Mouse (Mus musculus) hindbrain, embryonic 14.5 days (tissue): ENCODE data around the gene Olfr1495. TPM values are rescaled to one million over a fixed set of nuclear protein-coding genes. Genes with fewer than 3 reads are reported as not detected.
"Not testable (repeated sequence)": the region's sequence is repeated elsewhere in the genome, so short reads cannot be mapped to it uniquely, and the experiment has no call there.

ENCODE experiments used
- ATAC-seq: fragments of 200-750 bp; cut with Nextera tagmentation; 2 replicates; pipeline ENCODE4 v1.8.0; 2017; ENCODE audit warnings: moderate number of reproducible peaks, mild to moderate bottlenecking, moderate TSS enrichment, moderate library complexity; ENCODE audit not compliant: low FRiP score
- DNase-seq: peaks from one replicate; pipeline ENCODE4 v3.0.0-alpha.2; 2015; ENCODE audit warnings: low spot score
- H3K27ac ChIP-seq: fragments of 300-500 bp; sonication (generic); 2 replicates; pipeline ENCODE4 v1.5.1; 2014; ENCODE audit warnings: mild to moderate bottlenecking, moderate library complexity
- H3K27me3 ChIP-seq: fragments of 300-500 bp; sonication (generic); 2 replicates; pipeline ENCODE4 v1.6.1; 2014; ENCODE audit warnings: mild to moderate bottlenecking, low read length, mixed read lengths; ENCODE audit not compliant: control insufficient read depth, insufficient read depth
- H3K36me3 ChIP-seq: fragments of 300-500 bp; sonication (generic); replicated peaks from 2 replicates; pipeline ENCODE4 v1.6.1; 2014; ENCODE audit not compliant: control insufficient read depth, insufficient read depth
- H3K4me1 ChIP-seq: fragments of 300-500 bp; sonication (generic); replicated peaks from 2 replicates; pipeline ENCODE4 v1.6.1; 2014; ENCODE audit warnings: antibody characterized with exemption, low read length, mixed read lengths; ENCODE audit not compliant: control insufficient read depth, insufficient read depth
- H3K4me2 ChIP-seq: fragments of 300-500 bp; sonication (generic); replicated peaks from 2 replicates; pipeline ENCODE4 v1.6.1; 2014; ENCODE audit warnings: mild to moderate bottlenecking, moderate library complexity
- H3K4me3 ChIP-seq: fragments of 300-500 bp; sonication (generic); replicated peaks from 2 replicates; pipeline ENCODE4 v1.5.1; 2014; ENCODE audit warnings: mild to moderate bottlenecking, low read length
- H3K9ac ChIP-seq: fragments of 300-500 bp; sonication (generic); 2 replicates; pipeline ENCODE4 v1.6.1; 2014
- H3K9me3 ChIP-seq: fragments of 300-500 bp; sonication (generic); 2 replicates; pipeline ENCODE4 v1.6.1; 2016; ENCODE audit warnings: low read length; ENCODE audit not compliant: control insufficient read depth
- whole genome bisulfite sequencing: fragments of 180-500 bp; shearing (Covaris S2); extraction: QIAGEN DNeasy Blood & Tissue Kit; methylation state at CpG from one replicate; pipeline ENCODE4 v1.1.7; 2014; 5-methylcytosine and 5-hydroxymethylcytosine counted together
- polyA plus RNA-seq: library from polyadenylated mRNA; unstranded; fragments of >200 nt; fragmentation: Nextera tagmentation; extraction: Ambion mirVana; gene quantifications from 2 replicates; pipeline ENCODE4 v1.2.1, GENCODE M21; 2014

The Olfr1495 gene
- not detected in 2 replicates for polyA plus RNA-seq

DNA sequence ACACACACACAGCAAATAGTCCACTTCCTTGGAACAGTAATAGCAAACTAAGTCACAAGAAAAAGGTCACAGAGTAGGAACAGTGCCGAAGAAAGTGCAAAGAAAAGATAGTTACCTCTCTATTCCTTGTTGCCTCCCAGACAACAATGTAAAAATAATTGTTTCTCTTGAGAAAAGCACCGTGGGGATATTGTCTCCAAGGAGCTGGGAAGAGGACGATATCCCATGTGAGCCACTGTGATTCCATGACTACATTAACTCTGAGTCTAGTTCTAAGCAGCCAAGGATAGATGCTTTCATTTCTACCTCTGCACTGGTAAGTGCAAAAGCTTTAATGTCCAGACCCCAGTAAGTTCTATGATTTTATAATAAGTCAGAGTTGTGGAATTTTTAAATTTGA is at the start of gene Olfr1495:
Gene Olfr1495 (plus strand): TSS at position 301 of the 400 bp plus-strand sequence.
- Histone ChIP-seq H3K4me3 (no peak within 1 kb of the TSS), H3K9ac (no peak within 1 kb of the TSS), H3K4me1 (no peaks in the 10 kb centered on the region), H3K36me3 (no peaks in the 10 kb centered on the region), H3K4me2 (no peak within 1 kb of the TSS), H3K27ac (no peak within 1 kb of the TSS), H3K27me3 (no peaks in the 10 kb centered on the region), H3K9me3 (no peaks in the 10 kb centered on the region)
- DNase-seq (no peak), ATAC-seq (no peak)
- WGBS = 86% methylated on average over 3 of the region's 3 CpGs

DNA sequence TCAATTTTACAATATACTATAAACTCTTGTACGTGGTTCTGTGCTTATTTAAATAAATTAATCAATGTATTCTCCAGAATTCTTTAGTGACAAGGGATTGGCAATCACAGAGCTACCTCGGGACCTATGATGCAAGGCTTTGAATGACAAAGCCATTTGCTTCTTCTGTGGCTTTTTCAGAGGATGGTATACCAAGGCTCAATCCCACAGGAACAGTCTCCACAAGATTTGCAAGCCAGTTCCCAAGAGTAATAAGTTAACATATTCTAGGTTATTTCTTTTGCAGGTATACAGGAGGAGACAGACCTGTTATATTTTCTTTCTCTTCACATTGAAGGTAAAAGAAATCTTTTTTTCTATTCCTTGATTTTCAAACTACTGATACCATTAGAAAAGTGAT is 41.4 kb upstream of the Olfr1495 start, which contains the start of gene Olfr1493-ps1:
Gene Olfr1493-ps1 (plus strand): TSS at position 301 of the 400 bp plus-strand sequence.
- Histone ChIP-seq H3K27ac (no peak within 1 kb of the TSS), H3K4me2 (no peak within 1 kb of the TSS), H3K9ac (no peak within 1 kb of the TSS), H3K9me3 (0 out of 2 replicates have a peak, but pooled peaks cover 2% of the 10 kb centered on the region), H3K4me3 (no peak within 1 kb of the TSS), H3K4me1 (no peaks in the 10 kb centered on the region), H3K36me3 (no peaks in the 10 kb centered on the region), H3K27me3 (no peaks in the 10 kb centered on the region)
- WGBS = 66% methylated on average over 2 of the region's 2 CpGs
- no peak for DNase-seq
- ATAC-seq = no peak

DNA sequence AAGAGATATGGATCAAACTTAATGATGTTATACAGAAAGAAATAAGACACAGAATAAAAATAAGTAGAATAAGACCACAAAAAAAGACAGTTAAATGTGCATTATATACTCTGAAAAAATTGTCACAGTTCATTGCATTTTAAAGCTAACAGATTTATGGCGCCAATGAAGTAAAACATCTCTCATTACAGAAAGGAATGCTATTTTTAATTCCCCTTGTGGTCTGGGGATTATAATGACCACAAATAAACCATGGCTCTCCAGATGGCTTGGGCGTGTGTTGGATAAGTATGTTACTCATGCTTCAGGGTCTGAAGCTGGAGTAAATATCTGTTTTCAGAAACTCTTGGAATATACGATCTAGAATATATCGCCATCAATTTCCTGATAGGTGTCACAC is 25.0 kb upstream of the Olfr1495 start, which contains the start of gene Olfr1494:
Gene Olfr1494 (plus strand): TSS at position 301 of the 400 bp plus-strand sequence.
- H3K9ac ChIP-seq = no peak within 1 kb of the TSS
- no peak for DNase-seq
- H3K4me2 ChIP-seq = no peak within 1 kb of the TSS
- 94% methylated on average over 4 of the region's 4 CpGs for WGBS
- H3K4me1 ChIP-seq = no peaks in the 10 kb centered on the region
- no peak within 1 kb of the TSS for H3K27ac ChIP-seq
- H3K4me3 ChIP-seq = no peak within 1 kb of the TSS
- H3K27me3 ChIP-seq = no peaks in the 10 kb centered on the region
- no peaks in the 10 kb centered on the region for H3K36me3 ChIP-seq
- ATAC-seq = no peak
- no peaks in the 10 kb centered on the region for H3K9me3 ChIP-seq

DNA sequence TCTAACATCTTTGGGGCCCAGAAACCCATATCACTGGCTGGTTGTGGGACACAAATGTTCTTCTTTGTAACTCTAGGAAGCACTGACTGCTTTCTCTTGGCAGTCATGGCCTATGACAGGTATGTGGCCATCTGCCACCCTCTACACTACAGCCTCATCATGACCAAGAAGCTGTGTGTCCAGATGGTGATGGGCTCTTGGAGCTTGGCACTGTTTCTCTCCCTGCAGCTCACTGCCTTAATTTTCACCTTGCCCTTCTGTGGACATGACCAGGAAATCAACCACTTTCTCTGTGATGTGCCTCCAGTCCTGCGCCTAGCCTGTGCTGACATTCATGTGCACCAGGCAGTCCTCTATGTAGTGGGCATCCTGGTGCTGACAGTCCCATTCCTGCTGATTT is 15.0 kb upstream of the Olfr1495 start:
- Histone ChIP-seq H3K4me3 (no peak overlapping the region), H3K36me3 (no peaks in the 10 kb centered on the region), H3K9me3 (no peaks in the 10 kb centered on the region), H3K27ac (no peak overlapping the region), H3K9ac (no peak overlapping the region), H3K4me1 (no peaks in the 10 kb centered on the region), H3K4me2 (no peak overlapping the region), H3K27me3 (no peaks in the 10 kb centered on the region)
- DNase-seq (no peak), ATAC-seq (no peak)
- WGBS = 92% methylated on average over 1 of the region's 1 CpGs

DNA sequence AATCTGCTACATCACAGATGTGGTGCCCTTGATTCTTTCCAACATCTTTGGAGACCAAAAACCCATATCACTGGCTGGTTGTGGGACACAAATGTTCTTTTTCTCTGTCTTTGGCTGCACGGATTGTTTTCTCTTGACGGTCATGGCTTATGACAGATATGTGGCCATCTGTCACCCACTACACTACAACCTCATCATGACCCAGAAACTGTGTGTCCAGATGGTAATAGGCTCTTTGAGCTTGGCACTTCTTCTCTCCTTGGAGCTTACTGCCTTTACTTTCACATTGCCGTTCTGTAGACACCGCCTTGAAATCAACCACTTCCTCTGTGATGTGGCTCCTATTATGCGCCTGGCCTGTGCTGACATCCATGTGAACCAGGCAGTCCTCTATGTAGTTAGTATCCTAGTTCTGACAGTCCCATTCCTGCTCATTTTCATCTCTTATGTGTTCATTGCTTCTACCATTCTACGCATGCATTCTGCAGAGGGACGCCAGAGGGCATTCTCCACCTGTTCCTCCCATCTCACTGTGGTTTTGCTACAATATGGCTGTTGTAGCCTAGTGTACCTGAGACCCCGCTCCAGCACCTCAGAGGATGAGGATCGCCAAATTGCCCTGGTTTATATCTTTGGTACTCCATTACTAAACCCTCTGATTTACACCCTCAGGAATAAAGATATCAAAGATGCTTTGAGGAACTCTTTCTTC is 4.3 kb downstream of the Olfr1495 start:
- Histone ChIP-seq H3K36me3 (no peaks in the 10 kb centered on the region), H3K27me3 (no peaks in the 10 kb centered on the region), H3K4me1 (no peaks in the 10 kb centered on the region), H3K4me2 (no peak overlapping the region), H3K9me3 (no peaks in the 10 kb centered on the region), H3K27ac (no peak overlapping the region), H3K4me3 (no peak overlapping the region), H3K9ac (no peak overlapping the region)
- ATAC-seq (no peak), DNase-seq (no peak)
- WGBS = 89% methylated on average over 9 of the region's 9 CpGs

DNA sequence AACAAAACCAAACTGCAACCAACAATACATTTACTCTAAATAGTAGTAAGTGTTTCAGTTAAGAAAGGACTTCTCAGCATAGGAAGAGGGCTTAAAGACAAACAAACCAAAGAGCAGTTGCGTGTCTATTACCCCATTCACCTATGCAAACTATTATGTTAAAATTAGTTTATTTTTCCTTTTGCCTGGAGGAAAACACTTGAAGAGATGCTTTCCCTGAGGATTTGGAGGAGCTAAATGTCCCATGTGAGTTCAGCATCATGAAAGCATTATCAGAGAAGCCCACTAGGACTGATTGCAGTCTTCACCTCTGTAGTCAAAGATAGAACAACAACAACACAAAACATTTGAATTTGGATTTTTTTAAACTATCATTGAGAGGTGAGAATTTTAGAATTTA is 13.2 kb downstream of the Olfr1495 start, which contains the start of gene Olfr1496:
Gene Olfr1496 (plus strand): TSS at position 301 of the 400 bp plus-strand sequence.
- Histone ChIP-seq H3K9ac (no peak within 1 kb of the TSS), H3K36me3 (no peaks in the 10 kb centered on the region), H3K4me1 (no peaks in the 10 kb centered on the region), H3K9me3 (no peaks in the 10 kb centered on the region), H3K27me3 (no peaks in the 10 kb centered on the region), H3K27ac (no peak within 1 kb of the TSS), H3K4me3 (no peak within 1 kb of the TSS), H3K4me2 (no peak within 1 kb of the TSS)
- ATAC-seq (no peak), DNase-seq (no peak)
- 94% methylated on average over 1 of the region's 1 CpGs for WGBS

DNA sequence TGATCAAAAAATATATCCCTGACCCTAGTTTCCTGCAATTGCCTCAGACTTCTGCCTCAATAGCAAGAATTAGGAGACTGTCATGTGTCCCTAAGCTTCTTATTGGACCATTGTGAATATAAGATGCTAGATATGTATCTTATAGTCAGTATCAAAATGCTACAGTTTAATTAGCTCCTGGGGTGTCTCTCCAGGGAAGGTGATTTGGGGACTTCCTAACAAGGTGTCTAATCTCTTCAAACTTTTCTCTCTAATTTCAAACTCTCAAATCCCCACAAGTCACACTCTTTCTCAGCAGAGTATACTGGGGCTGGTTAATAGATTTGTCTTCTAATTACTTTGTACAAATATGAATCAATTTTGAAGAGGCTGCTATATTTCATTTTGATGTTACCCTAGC is 33.7 kb downstream of the Olfr1495 start, which contains the start of gene Olfr1497:
Gene Olfr1497 (minus strand): TSS at position 101 of the 400 bp plus-strand sequence.
- Histone ChIP-seq H3K9ac (no peak within 1 kb of the TSS), H3K9me3 (no peaks in the 10 kb centered on the region), H3K4me1 (no peaks in the 10 kb centered on the region), H3K27me3 (no peaks in the 10 kb centered on the region), H3K4me2 (no peak within 1 kb of the TSS), H3K36me3 (no peaks in the 10 kb centered on the region), H3K27ac (no peak within 1 kb of the TSS), H3K4me3 (no peak within 1 kb of the TSS)
- ATAC-seq (no peak), DNase-seq (no peak)

DNA sequence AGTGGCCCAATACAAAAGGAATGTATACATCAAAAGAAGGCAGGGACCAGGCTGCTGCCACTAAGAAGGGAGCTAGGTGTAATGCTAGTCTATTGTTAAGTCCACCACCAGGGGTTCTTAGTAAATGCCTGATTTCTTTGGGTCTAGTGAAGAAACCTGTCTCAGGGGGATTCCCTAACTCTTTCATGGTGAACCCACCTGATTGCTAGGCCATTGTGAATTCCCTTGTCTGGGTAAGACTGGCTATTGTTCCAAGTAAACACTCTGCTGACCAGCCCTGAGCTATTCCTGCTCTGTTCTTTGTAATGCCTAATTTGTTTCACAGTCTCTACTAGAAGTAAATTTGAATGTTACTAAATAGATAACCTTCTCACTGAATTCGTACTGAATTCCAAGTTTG is 41.1 kb downstream of the Olfr1495 start:
- not testable (repeated sequence) for ATAC-seq, DNase-seq, H3K27ac ChIP-seq, H3K4me3 ChIP-seq, H3K9me3 ChIP-seq, H3K27me3 ChIP-seq, H3K4me1 ChIP-seq, H3K36me3 ChIP-seq, H3K9ac ChIP-seq, H3K4me2 ChIP-seq
- WGBS = 60% methylated on average over 1 of the region's 1 CpGs

DNA sequence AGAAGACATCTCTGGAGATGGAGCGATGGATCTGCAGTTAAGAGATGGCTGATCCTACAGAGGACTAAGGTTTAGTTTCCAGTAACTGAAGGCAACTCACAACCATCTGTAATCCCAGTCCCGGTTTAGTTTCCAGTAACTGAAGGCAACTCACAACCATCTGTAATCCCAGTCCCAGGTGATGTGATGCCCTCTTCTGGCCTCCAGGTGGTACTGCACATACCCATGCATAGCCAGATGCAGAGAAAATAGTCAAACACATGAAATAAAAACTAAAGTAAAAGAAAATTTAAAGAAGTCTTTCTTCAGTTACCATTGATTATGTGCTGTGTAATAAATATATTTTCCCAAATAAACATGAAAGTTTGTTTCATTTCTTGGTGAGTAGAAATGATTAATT is 48.4 kb downstream of the Olfr1495 start:
- H3K36me3 ChIP-seq = no peaks in the 10 kb centered on the region
- 62% methylated on average over 2 of the region's 2 CpGs for WGBS
- no peak overlapping the region for H3K4me2 ChIP-seq
- H3K9ac ChIP-seq = no peak overlapping the region
- DNase-seq (no peak), ATAC-seq (no peak)
- no peaks in the 10 kb centered on the region for H3K4me1 ChIP-seq
- no peak overlapping the region for H3K27ac ChIP-seq
- no peaks in the 10 kb centered on the region for H3K27me3 ChIP-seq
- H3K9me3 ChIP-seq = no peaks in the 10 kb centered on the region
- no peak overlapping the region for H3K4me3 ChIP-seq
